ENCODE assay signal across 8 mouse cellular contexts in the genomic region with DNA sequence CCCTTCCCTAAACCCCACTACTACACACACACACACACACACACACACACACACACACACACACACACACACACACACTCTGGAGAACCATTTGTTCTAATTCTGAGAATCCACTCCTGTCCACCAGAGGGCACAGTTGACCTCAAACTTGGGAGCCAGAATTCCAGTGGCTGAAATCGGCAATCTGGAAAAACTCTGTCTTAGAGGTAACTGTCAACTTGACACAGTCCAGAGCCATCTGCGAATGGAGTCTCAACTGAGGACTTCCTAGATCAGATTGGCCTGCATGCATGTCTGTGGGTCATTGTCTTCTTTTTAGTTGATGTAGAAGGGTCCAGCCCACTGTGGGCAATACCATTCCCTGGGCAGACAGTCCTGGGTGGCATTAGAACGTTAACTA. TPM values are rescaled to one million over a fixed set of nuclear protein-coding genes. Genes with fewer than 3 reads are reported as not detected.
DNase-seq lines count a peak whose midpoint lies in the region; ATAC-seq and TF ChIP-seq lines count a peak whose summit lies in the region.

No protein-coding gene starts in this region.

- H3K79me2 ChIP-seq in heart, adult 2 months (replicated peaks; ENCODE audit: control insufficient read depth, insufficient read depth, low read length), result no peaks in the 10 kb centered on the region

- H3K27me3 ChIP-seq in heart, adult 2 months (ENCODE audit: control insufficient read depth, insufficient read depth, low read length), result no peaks in the 10 kb centered on the region
- H3K27me3 ChIP-seq in heart, embryonic 10.5 days (ENCODE audit: insufficient read depth, poor library complexity, severe bottlenecking), result peaks cover 8% of the 10 kb centered on the region; the same call in 1 of the 2 replicates
- H3K27me3 ChIP-seq in kidney, postnatal 0 days (ENCODE audit: insufficient read depth, low read length), result no peaks in the 10 kb centered on the region

- 0 out of 2 replicates have a peak, but pooled peaks have one; percentile 10 for ATAC-seq in kidney, postnatal 0 days (replicated peaks; ENCODE audit: low FRiP score, low read depth)
- ATAC-seq in erythroid progenitor cell, adult 5-6 weeks (replicated peaks; ENCODE audit: low FRiP score, poor library complexity, severe bottlenecking), result no peak

- H3K36me3 ChIP-seq in heart, adult 2 months (ENCODE audit: control insufficient read depth, insufficient read depth, low read length), result no peaks in the 10 kb centered on the region
- H3K36me3 ChIP-seq in heart, embryonic 10.5 days, result no peaks in the 10 kb centered on the region
- no peaks in the 10 kb centered on the region for H3K36me3 ChIP-seq in kidney, postnatal 0 days (ENCODE audit: insufficient read depth, low read length)

- TF ChIP-seq EP300 in heart, adult 2 months (IDR thresholded peaks at IDR 0.05; ENCODE audit: insufficient read depth, low read depth, low read length), result peak; percentile 56; the same call in 1 of the 2 replicates

- DNase-seq in heart, adult 2 months, result peak; percentile 32 to 50
- no peak for DNase-seq in heart, embryonic 10.5 days (ENCODE audit: low spot score)
- peak; percentile 20 for DNase-seq in thymus, postnatal 25 days
- DNase-seq in thymus, postnatal 0 days (ENCODE audit: low spot score), result no peak
- peak; percentile 75 for DNase-seq in kidney, postnatal 0 days (ENCODE audit: low spot score)
- peak; percentile 77 for DNase-seq in lung, postnatal 14 days

- TF ChIP-seq CTCF in heart, adult 2 months (IDR thresholded peaks at IDR 0.05), result peak; percentile 65
- TF ChIP-seq CTCF in cortical plate, adult 2 months (IDR thresholded peaks at IDR 0.05; ENCODE audit: extremely low read depth, insufficient read depth, low read length), result peak; percentile 74
- peak; percentile 88 for TF ChIP-seq CTCF in kidney, postnatal 0 days (IDR thresholded peaks at IDR 0.05; ENCODE audit: low read depth)

- H3K27ac ChIP-seq in heart, adult 2 months, result no peak overlapping the region
- H3K27ac ChIP-seq in heart, embryonic 10.5 days, result no peak overlapping the region
- H3K27ac ChIP-seq in cortical plate, adult 2 months (ENCODE audit: insufficient read depth, low read length), result no peak overlapping the region
- no peak overlapping the region for H3K27ac ChIP-seq in kidney, postnatal 0 days

- intact Hi-C loops in heart, adult 2 months (cut with DNase I), result loop anchor here (1.0 to 5.0 kb wide), 3 partner anchors 55 to 215 kb away; a partner anchor contains a TSS

- no peak overlapping the region for H3K4me3 ChIP-seq in heart, adult 2 months
- no peak overlapping the region for H3K4me3 ChIP-seq in heart, embryonic 10.5 days
- no peak overlapping the region for H3K4me3 ChIP-seq in cortical plate, adult 2 months (ENCODE audit: insufficient read depth, low read length)
- no peak overlapping the region for H3K4me3 ChIP-seq in kidney, postnatal 0 days (replicated peaks; ENCODE audit: low read depth, low read length)

- H3K4me2 ChIP-seq in kidney, postnatal 0 days (ENCODE audit: low read length), result no peak overlapping the region

- 30% methylated on average over 3 of the region's 3 CpGs for WGBS in heart, adult 2 months
- WGBS in heart, embryonic 10.5 days, result 37% methylated on average over 3 of the region's 3 CpGs
- 38% methylated on average over 3 of the region's 3 CpGs for WGBS in kidney, postnatal 0 days

- no peaks in the 10 kb centered on the region for H3K4me1 ChIP-seq in heart, adult 2 months (ENCODE audit: control insufficient read depth, insufficient read depth, low read length)
- peaks cover 15% of the 10 kb centered on the region for H3K4me1 ChIP-seq in heart, embryonic 10.5 days
- no peaks in the 10 kb centered on the region for H3K4me1 ChIP-seq in cortical plate, adult 2 months (ENCODE audit: control insufficient read depth, insufficient read depth, low read length)
- H3K4me1 ChIP-seq in kidney, postnatal 0 days (replicated peaks; ENCODE audit: insufficient read depth, low read length), result no peaks in the 10 kb centered on the region

- TF ChIP-seq POLR2A in heart, adult 2 months (IDR thresholded peaks at IDR 0.05; ENCODE audit: insufficient read depth, low read depth, low read length), result no peak
- TF ChIP-seq POLR2A in cortical plate, adult 2 months (IDR thresholded peaks at IDR 0.05; ENCODE audit: extremely low read depth, insufficient read depth, low read length), result no peak

- H3K9me3 ChIP-seq in heart, embryonic 10.5 days, result no peaks in the 10 kb centered on the region
- no peaks in the 10 kb centered on the region for H3K9me3 ChIP-seq in kidney, postnatal 0 days (replicated peaks; ENCODE audit: low read length)

- H3K9ac ChIP-seq in heart, adult 2 months (ENCODE audit: low read depth, low read length), result no peak overlapping the region
- H3K9ac ChIP-seq in kidney, postnatal 0 days (ENCODE audit: low read depth, low read length), result no peak overlapping the region

RNA-seq across cellular contexts. Expression of a gene that starts 38.1 kb away (rescaled TPM):
- total RNA-seq in heart, adult 2 months (2021), result 10 to 100 TPM; 40.0 to 41.3 TPM
- polyA plus RNA-seq in heart, adult 2 months (2012; rRNA removed), result 33.3 and 48.8 TPM in 2 replicates
- polyA plus RNA-seq in heart, embryonic 10.5 days (2016; fragmentation: Nextera tagmentation; extraction: Ambion mirVana), result 44.4 and 55.3 TPM in 2 replicates
- polyA plus RNA-seq in thymus, postnatal 0 days (2015; fragmentation: Nextera tagmentation; extraction: Ambion mirVana), result 17.6 and 20.7 TPM in 2 replicates
- 110 and 111 TPM in 2 replicates for polyA plus RNA-seq in cortical plate, adult 2 months (2012; rRNA removed)
- polyA plus RNA-seq in kidney, postnatal 0 days (2015; fragmentation: Nextera tagmentation; extraction: Ambion mirVana), result 58.6 and 67.7 TPM in 2 replicates
- 2.9 TPM in 2 replicates for total RNA-seq in erythroid progenitor cell, adult 5-6 weeks (2015; ENCODE audit: low replicate concordance)
- total RNA-seq in erythroid progenitor cell, adult 5-6 weeks (2017; ENCODE audit: low replicate concordance), result 1.9 and 3.4 TPM in 2 replicates

RNA-seq across cellular contexts. Expression of a gene that starts 53.6 kb away (rescaled TPM):
- not detected for total RNA-seq in heart, adult 2 months (2021)
- polyA plus RNA-seq in heart, adult 2 months (2012; rRNA removed), result 0.18 and 0.20 TPM in 2 replicates
- polyA plus RNA-seq in heart, embryonic 10.5 days (2016; fragmentation: Nextera tagmentation; extraction: Ambion mirVana), result 0.07 and 0.40 TPM in 2 replicates
- 0.19 and 0.62 TPM in 2 replicates for polyA plus RNA-seq in thymus, postnatal 0 days (2015; fragmentation: Nextera tagmentation; extraction: Ambion mirVana)
- 0.68 and 0.86 TPM in 2 replicates for polyA plus RNA-seq in cortical plate, adult 2 months (2012; rRNA removed)
- not detected in 2 replicates for polyA plus RNA-seq in kidney, postnatal 0 days (2015; fragmentation: Nextera tagmentation; extraction: Ambion mirVana)
- total RNA-seq in erythroid progenitor cell, adult 5-6 weeks (2015; ENCODE audit: low replicate concordance), result not detected in 2 replicates
- not detected in 2 replicates for total RNA-seq in erythroid progenitor cell, adult 5-6 weeks (2017; ENCODE audit: low replicate concordance)

Comparison
In these comparisons a context has a peak if more than half of its experiments do, and no peak if none do; other contexts are left out.
1. DNase-seq: peak in heart, adult 2 months (2 of 2), thymus, postnatal 25 days (single experiment), kidney, postnatal 0 days (single experiment) and lung, postnatal 14 days (single experiment); none in heart, embryonic 10.5 days (single experiment) and thymus, postnatal 0 days (single experiment).
2. Peak in every context shown above with its lines, with median percentiles within 50 percentile points of each other: CTCF ChIP-seq.